Mouse (Mus musculus): ENCODE measurements around the gene Ap2a2.

Gene Ap2a2

DNA sequence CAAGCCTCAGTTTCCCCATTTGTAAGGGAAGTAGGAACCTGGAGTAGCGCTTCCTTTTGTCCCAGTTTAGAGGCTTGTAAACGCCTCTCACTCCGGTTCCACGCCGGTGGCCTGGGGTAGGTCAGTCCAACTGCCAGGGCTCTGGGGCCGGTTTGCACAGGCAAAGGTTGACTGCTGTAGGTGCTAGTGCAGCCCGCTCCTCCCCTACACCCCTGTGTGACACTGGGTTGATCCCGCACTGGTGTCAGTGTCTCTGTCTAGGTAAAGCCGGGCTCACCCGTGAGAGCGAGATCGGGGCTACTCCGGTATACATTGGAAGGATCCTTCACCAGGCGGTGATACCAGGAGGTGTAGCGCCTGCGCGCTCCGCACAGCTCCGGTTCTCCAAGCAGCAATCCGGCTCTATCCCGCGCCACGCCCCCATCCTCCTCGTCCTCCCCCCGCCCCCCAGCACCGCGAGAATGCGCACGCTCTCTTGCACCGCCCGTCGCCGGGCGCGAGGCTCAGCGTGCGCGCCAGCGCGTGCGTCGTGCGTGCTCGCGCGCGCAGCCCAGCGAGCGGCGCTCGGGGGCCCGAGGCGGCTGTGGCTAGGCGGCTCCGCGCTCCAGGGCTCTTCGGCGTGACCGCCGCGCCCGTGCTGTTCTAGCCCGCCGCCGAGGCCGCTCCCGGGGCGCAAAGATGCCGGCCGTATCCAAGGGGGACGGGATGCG is at the start of gene Ap2a2:
Gene Ap2a2, plus strand, starts transcription at position 492 of the 710 bp plus-strand sequence.
- DNase-seq (ENCODE audit: low read depth, low spot score): peak; percentile 95

DNA sequence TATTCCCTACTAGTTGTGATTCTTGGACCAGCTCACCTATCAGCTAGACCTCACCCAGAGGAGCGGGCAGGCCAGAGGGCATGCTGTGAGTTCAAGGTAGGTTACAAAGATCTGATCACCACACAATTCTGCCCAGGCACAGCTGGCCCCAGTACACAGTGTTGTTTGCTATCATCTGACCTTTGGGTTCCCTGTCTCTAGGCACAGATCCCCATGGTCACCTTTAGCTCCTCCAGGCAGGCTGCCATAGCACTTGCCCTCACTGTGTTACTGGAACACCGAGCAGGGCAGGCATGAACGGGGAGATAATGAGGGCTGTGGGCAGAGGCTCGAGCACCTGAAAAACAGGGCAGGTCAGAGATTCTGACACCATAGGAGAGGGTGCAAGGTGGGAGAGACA is 44.3 kb upstream of the Ap2a2 start:
- no peak for DNase-seq (ENCODE audit: low read depth, low spot score)

DNA sequence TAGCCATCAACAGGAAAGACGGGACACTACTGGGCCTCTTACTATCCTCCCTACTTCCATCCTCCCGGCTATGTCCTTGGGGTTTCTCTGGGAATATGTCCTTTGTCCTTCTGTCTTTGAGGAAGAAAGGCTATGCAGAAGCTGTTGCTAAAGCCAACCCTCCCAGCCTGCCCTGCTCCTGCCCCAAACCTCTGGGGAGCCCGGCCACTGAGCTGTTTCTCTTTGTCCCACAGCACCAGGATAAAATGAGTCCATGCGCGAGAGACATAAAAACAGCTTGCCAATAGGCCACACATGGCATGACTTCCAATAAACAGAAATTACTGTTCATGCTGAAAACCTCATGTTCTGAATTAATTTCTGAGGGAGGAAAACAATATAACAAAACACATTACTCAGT is 43.7 kb upstream of the Ap2a2 start:
- no peak for DNase-seq (ENCODE audit: low read depth, low spot score)

DNA sequence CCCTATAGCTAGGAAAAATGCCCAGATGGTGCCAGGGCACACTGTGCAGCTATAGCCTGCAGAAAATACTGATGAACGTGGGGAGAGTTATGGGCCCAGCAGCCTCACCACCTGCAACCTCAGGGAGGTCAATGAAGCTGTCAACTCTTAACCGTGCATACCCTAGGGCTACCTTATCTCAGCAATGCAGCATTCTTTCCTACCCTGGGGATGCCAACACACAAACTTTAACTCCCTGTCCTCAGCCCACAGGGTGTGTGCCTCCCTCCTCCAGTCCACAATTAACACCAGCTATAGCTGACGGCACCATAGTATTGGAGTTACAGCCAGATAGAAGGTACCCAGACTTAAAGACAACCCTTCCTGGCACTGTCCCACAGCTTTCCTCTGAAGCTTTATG is 43.0 kb upstream of the Ap2a2 start:
- DNase-seq (ENCODE audit: low read depth, low spot score): no peak

DNA sequence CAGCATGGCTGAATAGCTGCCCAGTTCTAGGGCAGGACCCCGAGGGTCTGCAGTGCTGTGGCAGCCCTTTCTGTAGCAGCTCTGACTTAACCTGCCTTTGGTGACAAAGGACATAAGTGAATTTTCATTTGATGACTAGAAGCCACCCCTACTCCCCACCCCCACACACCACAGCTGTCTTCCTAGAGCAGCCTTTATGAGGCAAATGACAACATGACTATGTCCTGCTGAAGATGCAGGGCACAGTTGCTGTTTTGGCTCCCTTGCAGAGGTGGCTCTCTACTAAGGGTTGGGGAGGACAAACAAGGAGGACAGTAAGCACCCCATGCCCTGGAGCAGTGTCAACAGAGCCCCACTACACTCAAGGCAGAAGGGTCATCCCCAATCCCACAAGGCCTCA is 42.2 kb upstream of the Ap2a2 start:
- no peak for DNase-seq (ENCODE audit: low read depth, low spot score)

DNA sequence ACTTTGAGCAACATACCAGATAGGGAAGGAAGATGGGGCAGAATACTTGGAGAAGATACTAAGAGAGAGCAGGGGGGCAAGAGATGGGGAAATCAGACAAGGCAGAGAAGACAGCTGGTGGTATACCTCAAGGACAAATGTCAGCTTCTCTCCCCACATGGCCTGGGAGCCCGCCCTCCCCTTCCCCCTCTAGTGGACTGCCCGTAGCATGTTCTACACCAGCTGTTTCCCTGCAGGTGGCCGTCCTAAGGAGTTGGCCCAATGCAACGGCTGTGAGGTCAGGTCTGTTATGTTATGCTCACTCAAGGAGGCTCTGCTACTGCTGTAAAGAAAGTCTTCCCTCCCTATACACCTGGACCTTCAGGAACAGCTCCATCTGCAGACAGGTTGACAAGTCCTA is 39.0 kb upstream of the Ap2a2 start:
- no peak for DNase-seq (ENCODE audit: low read depth, low spot score)

DNA sequence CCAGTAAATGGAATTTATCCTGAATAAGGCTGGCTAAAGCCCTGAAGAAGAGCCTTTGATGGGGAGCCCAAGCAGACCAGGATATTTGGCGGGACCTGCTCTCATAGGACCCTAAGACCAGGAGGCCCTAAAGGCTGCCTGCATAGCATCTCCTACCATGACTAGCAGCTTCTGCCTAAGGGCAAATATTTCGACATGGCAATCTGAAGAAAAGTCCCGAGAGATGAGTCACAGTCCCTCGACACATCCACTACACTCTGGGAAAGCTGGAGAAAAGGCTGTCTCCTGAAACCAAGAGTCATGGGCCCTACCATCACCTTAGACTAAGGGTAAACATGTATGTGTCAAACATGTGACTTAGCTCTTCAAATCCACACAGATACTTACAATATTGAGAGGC is 37.7 kb upstream of the Ap2a2 start:
- DNase-seq (ENCODE audit: low read depth, low spot score): no peak

DNA sequence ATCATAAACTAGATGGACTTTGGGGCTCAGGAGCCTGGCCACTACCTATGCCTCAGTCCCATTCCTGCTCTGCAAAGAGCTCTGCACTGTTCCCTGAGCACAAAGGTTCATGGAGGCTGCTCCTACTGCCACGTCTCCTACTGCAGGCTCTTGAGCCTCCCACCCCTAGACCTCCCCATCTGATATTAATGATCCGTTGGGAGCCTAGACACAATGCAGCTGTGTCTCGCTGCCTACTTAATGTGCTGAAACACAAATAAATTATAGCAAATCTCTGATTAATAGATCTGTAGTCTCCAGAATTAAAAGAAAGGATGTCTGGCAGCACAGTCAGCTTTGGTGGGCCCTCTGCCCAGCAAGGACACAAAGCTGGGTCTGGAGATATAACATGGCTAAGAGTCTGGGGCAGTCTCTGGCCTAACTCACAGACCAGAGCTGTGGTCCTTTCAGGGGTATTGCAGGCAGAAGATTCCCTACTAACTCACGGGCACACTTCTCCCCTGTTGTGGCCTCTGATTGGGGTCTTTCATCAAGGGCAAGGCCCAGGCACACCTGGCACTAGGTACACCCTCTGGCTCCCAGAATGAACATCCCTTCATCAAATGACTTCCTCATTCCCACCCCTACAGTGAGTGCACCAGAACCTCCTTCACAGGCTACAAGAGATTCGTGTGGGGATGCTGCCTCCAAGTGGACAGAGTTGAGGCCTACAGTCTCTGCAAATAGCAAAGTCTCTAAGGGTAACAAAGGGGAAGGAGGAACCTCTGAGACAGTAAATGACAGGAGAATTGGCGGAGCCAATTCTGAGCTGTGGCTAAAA is 37.0 kb upstream of the Ap2a2 start:
- peak; percentile 52 for DNase-seq (ENCODE audit: low read depth, low spot score)

DNA sequence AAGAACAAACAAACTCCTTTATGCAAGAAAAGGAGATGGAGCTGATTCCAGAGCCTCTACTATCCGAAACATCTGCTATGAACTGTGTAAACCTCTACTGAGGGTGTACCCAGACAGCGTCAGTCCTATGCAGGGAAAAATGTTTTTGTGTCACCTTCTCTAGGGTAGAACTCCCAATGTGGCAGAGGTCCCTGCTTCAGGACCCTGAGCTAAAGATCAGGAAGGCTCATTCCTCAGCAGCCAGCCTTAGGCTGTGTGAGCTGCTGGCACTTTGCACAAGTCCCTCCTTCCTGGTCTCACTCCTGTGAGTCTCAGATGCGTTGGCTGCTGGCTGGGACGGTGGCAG is 36.4 kb upstream of the Ap2a2 start:
- DNase-seq (ENCODE audit: low read depth, low spot score): no peak

DNA sequence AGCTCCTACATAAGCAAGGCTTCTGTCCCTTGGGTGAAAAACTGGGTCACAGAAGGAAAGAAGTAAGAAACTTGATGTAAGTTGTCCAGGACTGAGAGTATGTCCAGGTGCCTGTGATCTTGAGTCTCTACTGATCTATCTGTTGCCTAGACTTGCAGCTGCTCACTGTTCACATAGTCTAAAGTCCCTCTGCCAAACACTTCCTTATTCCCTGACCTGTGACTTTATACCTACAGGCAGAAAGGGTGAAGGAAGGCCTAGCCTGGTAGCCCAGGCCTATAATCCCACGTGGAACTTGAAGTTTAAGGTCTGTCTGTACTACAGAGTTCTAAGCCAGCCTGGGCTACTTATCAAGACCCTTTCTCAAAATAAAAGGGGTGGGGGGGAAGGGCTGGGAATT is 26.4 kb upstream of the Ap2a2 start:
- no peak for DNase-seq (ENCODE audit: low read depth, low spot score)

DNA sequence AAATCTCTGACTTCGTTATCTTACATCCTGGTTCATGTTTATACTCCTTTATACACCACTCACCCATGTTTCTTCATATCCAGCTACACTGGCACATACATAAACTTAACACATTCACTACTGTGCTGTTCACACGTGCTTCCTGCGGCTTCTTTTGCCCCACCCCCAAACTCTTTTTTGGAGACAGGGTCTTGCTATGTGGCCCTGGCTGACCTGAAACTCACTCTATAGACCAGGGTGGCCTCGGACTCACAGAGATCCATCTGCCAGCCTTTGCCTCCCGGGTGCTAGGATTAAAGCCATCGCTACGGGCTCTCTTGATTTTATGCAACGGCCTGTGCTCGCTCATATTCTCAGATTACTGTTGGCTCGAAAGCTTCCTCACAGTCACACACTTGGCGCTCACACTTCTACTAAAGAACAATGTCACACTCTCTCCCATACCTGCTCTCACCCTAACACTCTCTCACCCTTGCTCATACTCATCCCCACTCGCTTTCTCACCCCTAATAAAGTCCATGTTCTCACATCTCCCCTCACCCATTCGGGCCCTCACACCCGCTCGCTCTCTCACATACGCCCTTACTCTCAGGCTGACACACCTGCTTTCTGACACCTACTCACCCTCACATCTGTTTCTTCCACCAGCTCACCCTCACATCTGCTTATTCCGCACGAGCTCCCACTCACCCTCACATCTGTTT is 23.0 kb upstream of the Ap2a2 start:
- no peak for DNase-seq (ENCODE audit: low read depth, low spot score)

DNA sequence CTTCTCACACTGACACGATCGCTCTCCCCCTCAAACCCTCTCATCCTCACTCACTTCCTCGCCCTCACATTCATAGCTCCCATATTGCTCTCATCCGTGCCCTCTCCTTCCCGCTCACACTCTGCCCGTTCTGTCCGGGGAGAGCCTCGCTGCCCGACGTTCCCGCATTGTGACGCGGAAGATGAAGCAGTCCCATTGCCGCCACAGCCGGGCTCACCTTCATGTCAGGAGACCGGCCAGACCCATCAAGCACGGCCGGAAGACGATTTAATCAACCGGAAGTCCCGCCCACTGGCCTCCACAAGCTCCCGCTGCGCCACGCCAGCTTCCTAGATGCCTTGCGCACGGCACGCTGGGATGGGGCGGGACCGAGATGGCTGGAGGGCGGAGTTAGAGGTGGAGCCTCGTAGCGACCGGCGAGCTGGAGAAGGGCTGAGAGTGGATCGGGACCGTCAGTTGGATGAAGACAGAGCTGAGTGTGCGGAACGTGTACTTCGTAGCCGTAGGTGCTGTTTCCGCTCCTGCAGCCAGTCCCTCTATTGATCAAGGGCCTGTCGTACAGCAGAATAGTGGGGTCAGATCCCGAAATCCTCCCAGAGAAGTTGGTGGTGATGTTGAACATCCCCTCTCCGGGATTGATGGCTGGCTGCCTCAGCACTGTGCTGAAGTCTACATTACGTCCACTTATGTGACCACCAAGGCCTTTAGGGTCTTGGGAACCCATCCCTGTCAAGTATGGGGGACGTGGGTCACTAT is 22.2 kb upstream of the Ap2a2 start, which contains the start of gene Chid1:
Gene Chid1, minus strand, starts transcription at position 302 of the 756 bp plus-strand sequence.
- peak; percentile 97 for DNase-seq (ENCODE audit: low read depth, low spot score)

DNA sequence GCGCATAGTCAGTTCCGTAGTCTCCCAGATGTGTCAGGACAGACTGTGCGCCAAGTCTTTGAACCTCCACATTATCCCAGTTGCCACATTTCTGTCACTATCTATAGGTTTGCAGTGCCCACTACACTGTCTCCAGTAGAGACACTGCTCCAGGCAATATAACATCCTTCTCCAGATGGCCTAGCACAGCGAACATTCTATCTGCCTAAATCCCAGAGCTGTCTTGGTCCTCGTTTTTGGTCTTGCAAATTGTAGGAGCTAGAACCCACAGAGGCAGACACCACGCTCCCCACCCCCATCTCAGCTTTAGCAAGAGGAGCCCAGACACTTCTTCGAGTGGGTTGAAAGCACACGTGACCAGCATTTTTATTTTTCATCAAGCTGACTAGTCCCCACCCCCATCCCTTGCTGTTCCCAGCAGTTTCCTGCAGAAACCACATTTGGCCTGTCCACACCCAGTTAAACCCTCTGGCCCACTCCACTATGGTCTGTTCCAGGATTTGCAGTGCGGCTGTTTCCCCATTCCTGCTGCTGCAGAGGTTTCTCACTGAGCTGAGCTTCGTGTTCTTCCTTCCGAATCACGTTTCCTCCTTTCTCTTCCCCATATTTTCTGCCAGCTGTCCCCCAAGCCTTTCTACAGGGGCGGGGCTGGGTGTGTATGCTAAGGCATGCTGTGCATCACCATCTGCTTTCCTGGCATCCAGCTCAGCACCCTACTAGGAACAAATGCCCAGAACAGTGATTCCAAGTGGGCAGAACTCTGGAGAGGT is 21.5 kb upstream of the Ap2a2 start:
- no peak for DNase-seq (ENCODE audit: low read depth, low spot score)

DNA sequence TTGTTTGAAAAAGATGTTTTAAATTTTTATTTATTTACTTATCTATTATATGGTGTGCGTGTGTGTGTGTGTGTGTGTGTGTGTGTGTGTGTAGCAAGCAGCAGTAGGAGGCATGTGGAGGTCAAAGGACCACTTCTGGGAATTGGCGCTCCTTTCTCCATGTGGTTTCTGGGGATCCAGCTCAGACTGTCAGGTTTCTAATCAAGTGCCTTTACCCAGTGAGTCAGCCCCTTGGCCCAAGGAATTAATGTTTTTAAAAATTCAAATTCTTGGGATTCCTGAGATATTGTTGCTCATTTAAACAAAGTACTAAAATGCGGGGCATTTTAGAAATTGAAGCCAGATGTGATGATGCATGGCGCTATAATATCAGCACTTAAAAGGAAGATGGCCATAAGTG is 20.3 kb upstream of the Ap2a2 start:
- DNase-seq (ENCODE audit: low read depth, low spot score): no peak

DNA sequence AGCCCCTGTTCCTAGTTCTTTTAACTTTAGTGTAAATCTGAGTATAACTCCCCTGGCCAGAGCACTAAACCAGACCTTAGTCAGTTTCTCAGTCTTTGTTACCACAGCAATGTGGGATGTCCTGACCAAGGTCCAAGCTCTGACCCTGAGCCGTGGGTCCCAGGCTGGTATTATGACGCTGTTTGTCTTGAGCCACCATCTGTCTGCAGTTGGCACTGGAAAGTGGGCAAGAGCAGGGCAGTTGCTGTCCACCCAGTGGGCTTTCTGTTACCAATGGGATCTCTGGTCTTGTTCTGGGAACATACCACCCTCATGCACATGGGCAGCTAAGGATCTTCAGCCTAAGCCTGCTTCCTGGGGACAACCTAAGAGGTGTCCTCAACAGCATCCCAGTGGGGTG is 19.4 kb upstream of the Ap2a2 start:
- DNase-seq (ENCODE audit: low read depth, low spot score): no peak

DNA sequence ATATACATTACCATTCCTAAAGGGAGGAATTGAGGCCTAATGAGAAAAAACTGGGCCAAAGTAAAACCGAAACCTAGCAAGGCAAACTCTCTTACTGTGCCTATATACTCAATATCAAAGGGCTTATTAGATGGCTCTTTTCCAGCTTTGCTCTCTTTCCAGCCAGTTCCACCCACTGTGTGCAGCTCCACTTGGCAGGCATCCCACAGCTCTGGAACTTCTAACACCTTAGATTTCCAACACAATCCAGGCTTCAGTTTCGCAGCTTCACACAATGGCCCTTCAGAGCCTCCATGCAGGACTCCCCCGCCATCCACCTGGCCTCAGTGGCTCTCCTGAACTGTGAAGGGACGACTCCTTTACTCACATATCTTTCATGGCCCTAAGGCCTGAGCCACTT is 17.3 kb upstream of the Ap2a2 start:
- no peak for DNase-seq (ENCODE audit: low read depth, low spot score)

DNA sequence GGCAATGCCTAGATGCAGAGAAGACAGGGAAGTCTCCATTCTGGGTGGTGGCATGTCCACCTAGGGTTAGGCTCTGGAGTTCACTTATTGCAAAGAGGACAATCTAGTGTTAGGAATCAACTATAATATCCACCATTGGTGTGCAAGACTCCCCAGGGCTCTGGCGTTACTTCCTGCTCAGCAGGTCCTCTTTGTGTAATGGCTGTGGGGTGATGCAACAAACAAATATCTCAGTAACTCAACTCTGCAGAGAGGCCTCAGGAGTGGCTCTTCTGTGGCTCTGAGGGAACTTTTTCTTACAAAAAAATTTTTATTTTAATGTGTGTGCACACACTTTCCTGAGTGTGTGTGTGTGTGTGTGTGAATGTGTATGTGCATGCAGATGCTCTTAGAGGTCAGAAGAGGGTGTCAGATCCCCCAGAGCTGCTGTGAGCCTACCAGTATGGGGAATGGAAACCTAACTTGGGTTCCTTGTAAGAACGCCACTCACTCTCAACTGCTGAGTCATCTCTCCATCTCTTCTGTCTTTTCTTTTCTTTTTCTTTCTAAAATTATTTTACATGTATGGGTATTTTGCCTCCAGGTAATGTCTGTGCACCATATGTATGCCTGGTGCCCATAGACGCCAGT is 12.4 kb upstream of the Ap2a2 start:
- no peak for DNase-seq (ENCODE audit: low read depth, low spot score)

DNA sequence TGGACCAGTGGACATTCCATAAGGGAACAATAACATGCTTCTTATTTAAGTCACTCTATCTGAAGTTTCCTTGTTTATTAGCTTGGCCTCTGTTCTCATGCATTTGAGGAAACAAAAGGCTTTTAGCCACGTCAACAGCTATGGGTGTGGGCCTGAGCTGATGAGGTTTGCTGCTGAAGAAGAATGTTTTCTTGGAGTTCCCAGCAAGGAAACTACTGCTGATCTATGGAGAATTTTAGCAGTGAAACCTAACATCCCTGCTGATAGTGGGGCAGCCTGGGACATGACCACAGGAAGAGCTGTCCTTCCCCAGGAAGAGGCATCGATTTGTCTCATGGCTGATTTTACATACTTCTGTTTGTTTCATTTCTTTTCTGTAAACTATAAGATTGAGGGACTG is 11.5 kb upstream of the Ap2a2 start:
- no peak for DNase-seq (ENCODE audit: low read depth, low spot score)

DNA sequence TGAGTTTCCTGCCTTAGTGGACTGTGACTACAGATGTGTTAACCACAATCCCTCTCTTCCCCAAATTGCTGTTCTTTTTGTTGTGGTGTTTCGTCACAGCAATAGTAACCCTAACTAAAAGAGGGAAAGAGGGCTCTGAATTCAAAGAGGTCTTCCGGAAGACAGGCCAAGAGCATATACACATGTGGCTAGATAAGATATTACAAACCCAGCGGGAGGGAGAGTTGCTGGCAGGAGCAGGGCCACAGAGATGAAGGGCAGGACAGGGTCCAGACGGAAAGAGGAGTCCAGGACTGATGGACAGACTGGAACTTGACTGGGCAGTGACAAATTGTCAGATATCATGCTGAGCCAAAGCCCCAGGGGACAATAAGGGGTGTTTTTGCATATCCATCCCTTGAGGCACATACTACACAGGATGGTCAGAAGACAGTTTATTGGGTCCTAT is 3.6 kb upstream of the Ap2a2 start:
- DNase-seq (ENCODE audit: low read depth, low spot score): no peak

DNA sequence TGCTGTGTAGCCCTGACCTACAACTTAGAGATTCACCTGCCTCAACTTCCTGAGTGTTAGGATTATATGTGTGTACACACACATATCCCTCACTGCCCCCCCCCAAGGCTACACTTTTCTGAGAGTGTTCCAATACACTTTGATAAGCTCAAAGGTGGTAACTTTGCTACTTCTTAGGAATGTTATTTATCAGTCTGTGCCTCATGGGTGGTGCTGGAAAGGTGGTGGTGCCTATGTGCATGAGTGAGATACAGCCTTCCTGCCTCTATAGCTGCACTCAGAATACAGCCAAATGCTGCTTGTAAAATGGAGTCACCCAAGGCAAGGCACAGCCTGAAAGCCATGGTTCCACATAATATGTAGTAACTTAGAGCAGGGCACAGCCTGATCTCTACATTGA is 3.0 kb upstream of the Ap2a2 start:
- no peak for DNase-seq (ENCODE audit: low read depth, low spot score)

Measured in embryo, embryonic 11.5 days (tissue).